Mouse (Mus musculus) layer of hippocampus, adult 2 months (tissue): Measurements from ENCODE around the gene Prkab1. TPM values are rescaled to one million over a fixed set of nuclear protein-coding genes. Genes with fewer than 3 reads are reported as not detected.

Experiments used
- DNase-seq, 2 experiments: peaks; one replicate each; pipeline ENCODE4 v3.0.0; 2022; ENCODE audit warnings: low spot score in 2 of 2
- H3K27ac ChIP-seq: fragments of 200-600 bp; 2 replicates; pipeline ENCODE4 v1.8.1; 2022
- H3K4me3 ChIP-seq: fragments of 200-600 bp; 2 replicates; pipeline ENCODE4 v1.8.1; 2022; ENCODE audit warnings: mild to moderate bottlenecking
- CTCF ChIP-seq: fragments of 200-600 bp; conservative IDR thresholded peaks from 2 replicates; pipeline ENCODE4 v1.8.1; 2022; ENCODE audit warnings: antibody characterized with exemption, mild to moderate bottlenecking, moderate library complexity
- total RNA-seq, 2 experiments: library from RNA; stranded (reverse); gene quantifications; 2 replicates each; pipeline ENCODE4 v1.2.3; 2021

The Prkab1 gene
- total RNA-seq, 2 experiments from 2014 or later = 19.4 to 19.7 TPM

DNA sequence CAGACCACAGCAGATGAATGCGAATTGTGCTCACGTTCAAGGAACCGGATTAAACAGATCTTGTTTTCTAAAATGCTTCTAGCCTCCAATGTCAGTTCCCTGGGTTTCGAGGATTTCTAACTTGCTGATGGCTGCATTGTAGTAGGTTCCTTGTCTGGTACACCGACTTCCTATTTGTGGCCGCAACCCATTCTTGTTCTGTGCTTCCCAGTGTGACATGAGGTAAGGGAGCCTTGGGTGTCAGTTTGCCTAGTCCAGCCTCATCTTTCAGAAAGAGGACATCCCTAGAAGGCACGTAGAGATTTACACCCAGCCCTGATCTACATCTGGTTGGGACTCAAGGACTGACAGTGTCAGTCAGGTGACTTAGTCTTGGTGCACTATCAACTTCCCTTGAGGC, 12.6 kb downstream of the Prkab1 start:
- TF ChIP-seq CTCF = no peak
- Histone ChIP-seq H3K27ac (no peak overlapping the region), H3K4me3 (no peak overlapping the region)
- DNase-seq = no peak

- no peak for DNase-seq
- TF ChIP-seq CTCF = no peak
- H3K27ac ChIP-seq = no peak overlapping the region
- no peak overlapping the region for H3K4me3 ChIP-seq
These were observed 14.3 kb downstream of the Prkab1 start for GRCm38 (mm10) chr5:116009884-116010627.

- no peak for TF ChIP-seq CTCF
- no peak for DNase-seq
These were observed 15.0 kb downstream of the Prkab1 start for GRCm38 (mm10) chr5:116009091-116009851.

GRCm38 (mm10) chr5:116007723-116008122, 16.6 kb downstream of the Prkab1 start:
- H3K4me3 ChIP-seq = no peak overlapping the region
- TF ChIP-seq CTCF = no peak
- H3K27ac ChIP-seq = no peak overlapping the region
- DNase-seq = no peak

More at GRCm38 (mm10) chr5:116009091-116009851, 15.0 kb downstream of the Prkab1 start:
- Histone ChIP-seq H3K4me3 (no peak overlapping the region), H3K27ac (no peak overlapping the region)

DNA sequence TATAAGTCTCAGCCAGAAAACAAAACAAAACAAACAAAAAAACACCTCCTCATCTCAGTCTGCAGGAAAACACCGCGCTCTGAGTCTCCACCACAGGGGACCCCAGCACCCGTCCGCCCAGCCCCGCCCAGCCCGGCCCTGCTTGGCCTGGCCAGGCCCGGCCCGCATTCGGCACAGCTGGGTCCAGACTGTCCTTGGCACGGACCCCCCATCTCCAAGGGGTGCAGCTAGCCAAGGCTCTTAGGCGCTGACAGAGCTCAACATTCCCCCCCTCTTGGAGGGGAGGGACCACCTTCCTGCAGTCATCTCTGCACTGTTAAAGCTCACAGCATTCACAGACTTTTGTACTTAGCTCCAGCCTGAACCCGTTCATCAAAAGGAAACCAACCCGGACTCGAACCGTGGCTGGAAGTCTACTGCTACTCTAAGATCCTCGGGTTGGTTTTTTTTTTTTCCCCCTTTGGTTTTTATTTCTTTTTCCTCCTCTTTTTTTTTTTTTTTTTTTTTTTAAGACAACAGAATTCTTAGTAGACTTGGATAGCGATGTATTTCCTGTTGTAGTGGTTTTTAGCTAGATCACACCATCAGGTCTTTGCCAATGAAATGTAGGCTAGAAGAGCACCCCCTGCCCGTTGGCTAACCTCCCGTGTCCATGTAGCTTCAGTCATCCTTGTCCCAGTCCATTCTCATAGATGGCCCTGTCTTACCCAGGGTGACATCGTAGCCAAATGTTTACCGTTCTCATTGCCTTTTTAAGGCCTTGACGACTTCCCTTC, 17.8 kb downstream of the Prkab1 start:
- TF ChIP-seq CTCF = peak; percentile 63
- Histone ChIP-seq H3K27ac (no peak overlapping the region), H3K4me3 (no peak overlapping the region)
- DNase-seq = peak in 1 of 2 experiments; percentile 26

DNA sequence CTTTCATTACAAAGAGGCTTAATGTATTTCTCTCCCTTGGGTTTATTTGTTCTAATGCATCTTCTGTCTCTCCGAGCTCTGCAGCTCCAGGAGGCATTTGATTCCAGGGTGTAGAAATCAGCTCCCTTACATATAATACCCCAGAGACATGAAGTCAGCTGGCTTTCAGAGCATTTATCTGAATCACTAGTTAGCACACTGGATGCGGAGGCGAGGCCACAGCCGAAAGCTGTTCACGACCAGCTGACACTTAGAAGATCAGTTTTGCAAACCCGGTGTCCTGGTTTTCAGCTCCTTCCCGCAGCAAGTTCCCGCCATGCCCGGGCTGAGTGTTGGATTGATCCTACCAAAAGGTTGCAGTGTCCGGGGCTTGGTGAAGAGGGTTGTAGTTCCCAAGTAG, 20.0 kb downstream of the Prkab1 start:
- peak; percentile 56 to 62 for DNase-seq
- Histone ChIP-seq H3K27ac (peak overlapping the region; percentile 64), H3K4me3 (no peak overlapping the region)
- no peak for TF ChIP-seq CTCF

- no peak for TF ChIP-seq CTCF
These were observed 20.5 kb downstream of the Prkab1 start for GRCm38 (mm10) chr5:116003825-116004224.

DNA sequence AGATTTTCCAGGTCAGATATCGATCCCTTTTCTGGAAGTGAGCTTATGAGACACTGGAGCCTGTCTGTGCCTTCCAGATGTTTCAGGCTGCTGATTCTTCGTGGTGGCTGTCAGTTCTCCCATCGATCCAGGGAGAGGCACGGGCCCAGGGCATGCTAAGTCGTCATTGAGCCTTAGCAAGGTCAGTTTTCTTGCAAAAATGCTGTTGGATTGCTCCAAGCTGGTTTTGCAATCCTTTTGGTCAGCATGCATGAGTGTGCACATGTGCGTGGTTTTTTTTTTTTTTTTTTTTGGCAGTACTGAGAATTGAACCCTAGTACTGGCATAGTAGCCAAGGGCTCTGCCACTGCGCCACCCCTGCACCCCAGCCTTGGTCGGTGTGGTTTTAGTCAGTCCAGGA, 21.2 kb downstream of the Prkab1 start:
- no peak for TF ChIP-seq CTCF
- DNase-seq = no peak
- Histone ChIP-seq H3K27ac (no peak overlapping the region), H3K4me3 (no peak overlapping the region)

More at GRCm38 (mm10) chr5:116003825-116004224, 20.5 kb downstream of the Prkab1 start:
- DNase-seq = no peak
- Histone ChIP-seq H3K27ac (peak overlapping the region; percentile 64), H3K4me3 (no peak overlapping the region)

GRCm38 (mm10) chr5:115997376-115997775, 26.9 kb downstream of the Prkab1 start:
- no peak for DNase-seq
- no peak overlapping the region for H3K4me3 ChIP-seq
- H3K27ac ChIP-seq = no peak overlapping the region
- no peak for TF ChIP-seq CTCF

DNA sequence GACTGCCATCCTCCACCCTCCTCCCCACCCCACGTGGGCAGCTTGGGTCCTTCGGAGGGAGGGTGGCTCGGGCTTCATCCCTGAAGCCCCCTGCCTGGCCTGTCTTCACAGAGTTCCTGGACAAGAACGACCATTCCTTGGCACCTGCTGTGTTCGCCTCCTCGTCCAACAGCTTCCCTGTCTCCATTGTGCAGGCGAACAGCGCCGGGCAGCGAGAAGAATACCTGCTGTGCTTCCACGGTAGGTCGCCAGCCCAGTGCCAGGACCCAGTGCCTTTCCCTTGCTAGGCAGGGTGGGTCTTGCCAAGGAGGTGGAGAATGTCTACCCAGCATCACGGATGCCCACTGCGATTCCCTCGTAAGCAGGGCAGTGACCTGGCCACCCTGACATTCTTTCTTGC, 30.2 kb downstream of the Prkab1 start:
- H3K4me3 ChIP-seq = no peak overlapping the region
- no peak overlapping the region for H3K27ac ChIP-seq
- no peak for TF ChIP-seq CTCF
- no peak for DNase-seq

GRCm38 (mm10) chr5:115991717-115992116, 32.6 kb downstream of the Prkab1 start:
- TF ChIP-seq CTCF = no peak
- H3K4me3 ChIP-seq = no peak overlapping the region
- DNase-seq = no peak
- no peak overlapping the region for H3K27ac ChIP-seq

DNA sequence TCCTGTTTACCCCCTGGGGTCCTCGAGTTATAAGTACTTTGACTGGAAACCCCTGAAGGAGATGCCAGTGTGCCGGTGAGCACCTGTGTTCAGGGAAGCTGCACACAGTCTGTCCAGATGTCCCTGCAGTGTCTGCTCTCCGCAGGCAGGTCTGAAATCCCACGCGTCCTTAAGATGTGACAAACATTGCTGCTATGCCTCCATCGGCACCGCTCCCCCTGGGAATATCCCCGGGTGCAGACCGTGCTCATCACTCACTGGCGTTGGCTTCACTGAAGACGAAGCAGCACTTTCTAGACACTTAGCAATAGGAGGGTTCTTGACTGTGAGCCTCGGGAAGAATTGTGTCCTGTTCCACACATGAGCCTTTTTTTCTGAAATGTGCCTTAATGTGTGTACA, 37.0 kb downstream of the Prkab1 start:
- no peak for DNase-seq
- TF ChIP-seq CTCF = no peak
- Histone ChIP-seq H3K27ac (no peak overlapping the region), H3K4me3 (no peak overlapping the region)

GRCm38 (mm10) chr5:115985101-115985500, 39.2 kb downstream of the Prkab1 start:
- H3K4me3 ChIP-seq = no peak overlapping the region
- no peak for TF ChIP-seq CTCF
- DNase-seq = no peak
- H3K27ac ChIP-seq = no peak overlapping the region
